Mouse (Mus musculus): ENCODE data around the gene Mrps12. TPM values are rescaled to one million over a fixed set of nuclear protein-coding genes. Genes with fewer than 3 reads are reported as not detected.

Gene Mrps12
- total RNA-seq (2023) = 13.6 and 16.0 TPM in 2 replicates

DNA sequence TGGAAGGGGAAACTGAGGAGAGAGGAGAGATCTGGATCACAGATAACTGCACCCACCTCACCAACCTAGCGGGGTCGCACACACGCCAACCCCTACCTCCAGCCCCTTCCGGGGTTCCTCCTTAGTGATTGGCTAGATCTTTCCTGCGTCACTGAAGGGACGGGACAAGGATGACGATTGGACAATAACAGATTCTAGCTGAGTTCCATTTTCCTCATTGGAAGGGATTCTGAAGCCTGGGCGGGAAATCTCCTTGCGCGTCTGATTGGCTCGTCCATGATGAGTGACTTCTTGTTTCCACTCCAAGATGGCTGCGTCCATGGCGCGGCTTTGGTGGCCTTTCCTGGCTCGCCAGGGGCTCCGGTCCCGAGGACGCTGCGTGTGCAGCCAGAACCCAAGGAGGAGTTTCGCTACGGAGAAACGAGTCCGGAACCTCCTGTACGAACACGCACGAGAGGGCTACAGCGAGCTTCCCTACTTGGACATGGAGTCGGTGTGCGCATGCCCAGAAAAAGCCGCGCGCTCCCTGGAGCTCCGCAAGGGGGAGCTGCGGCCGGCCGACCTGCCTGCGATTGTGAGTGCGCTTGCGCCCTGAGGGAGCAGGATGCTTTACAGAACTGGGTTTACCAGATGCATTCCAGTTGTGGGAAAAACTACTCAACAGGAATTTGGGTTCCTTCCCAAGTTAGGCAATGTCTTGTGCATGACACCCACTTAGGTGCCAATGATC lies at the start of gene Mrps12, which contains the start of gene Sars2:
Gene Mrps12 (minus strand): TSS at position 112 of the 730 bp plus-strand sequence.
Gene Sars2 (plus strand): TSS at position 284 of the 730 bp plus-strand sequence.

DNA sequence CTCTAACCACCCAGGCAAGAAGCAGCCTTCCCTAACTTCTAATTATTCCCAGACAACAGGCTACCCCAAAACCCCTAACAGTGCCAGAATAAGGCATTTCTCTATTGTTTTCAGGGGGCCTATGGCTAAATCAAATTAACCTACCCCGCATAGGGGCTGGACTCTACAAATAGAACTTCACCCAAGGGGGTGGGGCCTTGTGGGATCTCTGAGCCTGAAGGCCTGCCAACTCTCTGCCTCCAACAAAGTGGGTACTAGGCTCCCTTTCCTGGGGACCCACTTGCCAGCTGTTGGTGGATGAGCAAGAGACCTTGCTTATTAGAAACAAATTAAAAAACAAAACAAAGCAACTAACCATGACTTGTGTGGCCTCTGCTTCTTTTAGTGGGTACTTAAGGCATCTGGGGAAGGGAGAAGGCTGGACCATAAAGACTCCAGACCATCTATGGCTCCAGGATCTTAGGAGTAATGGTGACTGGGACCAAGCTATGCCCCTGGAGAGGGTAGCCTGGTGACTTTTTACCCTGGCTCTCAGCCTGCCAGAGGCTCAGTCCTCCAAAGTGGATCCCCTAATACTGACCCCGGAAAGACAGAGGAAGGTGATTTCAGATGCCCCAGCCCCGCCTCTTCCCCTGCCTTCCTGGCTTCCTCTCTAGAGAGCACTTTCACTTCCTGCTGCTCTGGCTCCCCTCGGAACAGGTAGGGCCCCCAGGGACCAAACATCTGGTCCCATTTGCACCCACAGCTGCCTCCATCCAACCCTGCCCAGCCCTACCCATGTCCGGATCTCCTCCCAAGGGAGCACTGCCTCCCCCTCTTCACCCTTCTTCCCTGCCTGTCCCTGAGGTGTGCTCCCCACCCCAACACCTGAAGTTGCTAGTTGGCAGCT lies 46.9 kb upstream of the Mrps12 start, which contains the start of gene Rinl:
Gene Rinl (plus strand): TSS at position 663 of the 889 bp plus-strand sequence.

GRCm38 (mm10) chr7:28767462-28767965 lies 25.9 kb upstream of the Mrps12 start, which contains the start of gene Nfkbib:
Gene Nfkbib (minus strand): TSS chr7:28767512.

DNA sequence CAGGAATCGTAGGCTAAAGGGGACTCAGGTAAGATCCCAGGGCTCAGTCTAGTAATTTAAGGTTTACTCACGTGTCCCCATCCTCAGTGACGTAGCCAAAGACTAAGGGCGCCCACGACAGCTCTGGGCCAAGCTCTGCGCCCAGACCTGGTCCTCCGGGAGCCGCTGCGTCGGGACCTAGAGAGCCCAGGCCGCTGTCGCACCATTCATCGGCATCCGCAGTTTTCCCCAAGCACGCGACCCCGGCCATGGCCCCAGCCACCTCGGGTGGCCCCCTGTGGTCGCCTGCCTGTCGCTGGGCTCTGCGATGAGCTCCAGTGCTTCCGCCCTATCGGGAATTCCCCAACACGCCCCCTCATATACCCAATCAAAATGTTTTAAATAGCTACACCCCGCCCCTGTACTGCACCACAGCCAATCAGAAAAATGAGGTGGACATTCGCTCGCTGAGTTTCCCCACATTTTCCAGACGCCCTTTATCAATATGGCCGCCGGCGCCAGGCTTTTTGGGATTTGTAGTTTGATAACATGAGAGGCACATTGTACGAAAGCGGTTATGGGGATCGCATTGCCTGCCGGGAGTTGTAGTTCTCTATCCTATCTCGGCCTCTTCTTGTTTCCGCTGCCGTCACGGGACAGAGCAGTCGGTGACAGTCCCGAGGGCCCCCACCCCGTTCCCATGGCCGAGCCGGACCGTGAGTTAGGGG lies 24.7 kb upstream of the Mrps12 start, which contains the start of gene Sirt2:
Gene Sirt2 (plus strand): TSS at position 563 of the 707 bp plus-strand sequence.

GRCm38 (mm10) chr7:28756079-28756478 lies 14.5 kb upstream of the Mrps12 start, which contains the start of gene Ccer2:
Gene Ccer2 (plus strand): TSS chr7:28756174.

DNA sequence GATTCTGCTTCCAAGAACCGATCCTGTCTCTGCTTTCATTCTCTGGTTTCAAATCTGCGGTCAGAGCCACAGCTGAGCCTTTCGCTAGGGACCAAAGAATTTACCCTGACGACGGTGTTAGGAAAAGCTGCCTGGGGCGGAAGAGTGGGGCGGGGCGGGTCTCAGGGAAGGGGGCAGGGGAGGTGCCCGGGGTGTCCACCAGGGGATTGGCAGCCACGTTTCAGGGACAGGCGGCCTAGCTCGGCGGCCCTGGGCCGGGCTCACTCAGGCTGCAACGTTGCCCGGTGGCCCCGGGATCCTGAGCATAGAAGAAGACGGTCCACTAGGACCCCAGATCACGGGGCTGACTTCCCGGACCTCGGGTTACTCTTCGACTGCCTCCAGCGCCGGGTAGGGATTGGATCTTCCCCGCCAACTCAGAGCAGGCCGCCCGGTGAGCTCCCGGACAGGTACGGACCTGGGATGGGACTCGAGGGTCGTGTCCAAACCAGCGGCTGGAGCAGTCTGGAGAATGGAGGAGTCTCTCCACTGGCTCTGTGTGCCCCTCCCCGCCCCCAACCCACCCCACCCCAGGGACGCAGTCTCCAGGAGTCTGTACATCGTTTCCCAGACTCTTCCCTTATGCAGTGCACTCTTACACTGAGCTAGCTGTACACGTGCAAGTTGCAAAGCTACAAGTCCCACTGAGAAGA lies 24.9 kb downstream of the Mrps12 start, which contains the start of gene Fbxo17:
Gene Fbxo17 (plus strand): TSS at position 215 of the 692 bp plus-strand sequence.

DNA sequence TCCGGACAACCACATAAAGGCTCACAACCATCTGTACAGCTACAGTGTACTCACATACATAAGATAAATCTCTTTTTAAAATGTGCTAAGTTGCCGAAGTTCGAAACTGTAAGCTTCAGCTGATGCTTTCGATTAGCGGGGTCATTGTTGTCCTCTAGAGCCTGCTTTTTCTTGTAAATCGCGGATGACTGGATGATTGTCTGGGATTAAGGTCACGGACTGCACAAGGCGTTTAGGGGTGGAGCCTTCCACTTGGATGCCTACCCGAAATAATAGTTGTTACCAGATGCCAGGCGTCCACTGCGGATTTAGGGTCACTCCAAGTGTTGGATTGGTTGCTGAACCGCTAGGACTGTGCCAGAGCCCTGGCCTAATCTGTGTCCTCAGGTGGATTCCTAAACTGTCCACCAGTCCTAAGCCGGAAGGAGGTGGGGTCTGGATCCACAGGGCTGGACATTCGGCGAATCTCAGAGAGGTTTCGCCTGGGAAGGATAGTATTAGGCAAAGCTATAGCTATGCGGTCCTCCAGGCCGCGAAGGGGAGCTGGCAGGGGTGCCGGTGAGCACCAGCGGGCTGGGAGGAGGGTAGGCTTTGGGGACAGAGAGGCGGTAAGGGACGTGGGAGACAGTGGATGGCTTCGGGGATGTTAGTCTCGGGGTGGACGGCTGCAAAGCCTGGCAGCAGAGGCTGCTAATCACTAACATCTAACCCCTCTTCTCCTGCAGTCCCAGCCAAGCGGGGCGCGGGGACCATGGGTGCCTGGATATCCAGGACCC lies 48.9 kb downstream of the Mrps12 start, which contains the start of gene Fbxo27:
Gene Fbxo27 (plus strand): TSS at position 305 of the 776 bp plus-strand sequence.

Other genes with a start within 250 kb of the Mrps12 start
- not detected in 2 replicates for gene Ifnl2, start 231.4 kb downstream of the Mrps12 start, total RNA-seq (2023)
- not detected in 2 replicates for gene Ifnl3, start 219.0 kb downstream of the Mrps12 start, total RNA-seq (2023)
- not detected in 2 replicates for gene Sycn, start 200.9 kb downstream of the Mrps12 start, total RNA-seq (2023)
- 0.60 and 0.68 TPM in 2 replicates for gene Nccrp1, start 194.6 kb downstream of the Mrps12 start, total RNA-seq (2023)
- 67.4 and 83.8 TPM in 2 replicates for gene Samd4b, start 143.7 kb downstream of the Mrps12 start, total RNA-seq (2023)
- gene Pak4, start 143.6 kb downstream of the Mrps12 start, total RNA-seq (2023) = 7.0 and 7.5 TPM in 2 replicates
- gene Acp7, start 110.5 kb downstream of the Mrps12 start, total RNA-seq (2023) = not detected in 2 replicates
- 0.95 TPM in 1 of 2 replicates, not detected in the other for gene Fbxo27, start 49.0 kb downstream of the Mrps12 start, total RNA-seq (2023)
- gene Fbxo17, start 25.0 kb downstream of the Mrps12 start, total RNA-seq (2023) = 2.2 and 4.9 TPM in 2 replicates
- 6.7 and 8.1 TPM in 2 replicates for gene Sars2, start 172 bp upstream of the Mrps12 start, total RNA-seq (2023)
- gene Ccer2, start 14.4 kb upstream of the Mrps12 start, total RNA-seq (2023) = not detected in 2 replicates
- gene Sirt2, start 24.9 kb upstream of the Mrps12 start, total RNA-seq (2023) = 79.6 and 98.8 TPM in 2 replicates
- gene Nfkbib, start 25.7 kb upstream of the Mrps12 start, total RNA-seq (2023) = 69.5 and 83.2 TPM in 2 replicates
- 98.4 and 115 TPM in 2 replicates for gene Rinl, start 47.1 kb upstream of the Mrps12 start, total RNA-seq (2023)
- 348 and 515 TPM in 2 replicates for gene Hnrnpl, start 66.7 kb upstream of the Mrps12 start, total RNA-seq (2023)
- 100 and 104 TPM in 2 replicates for gene Ech1, start 83.4 kb upstream of the Mrps12 start, total RNA-seq (2023)
- 14.9 and 15.9 TPM in 2 replicates for gene Lgals4, start 92.0 kb upstream of the Mrps12 start, total RNA-seq (2023)
- not detected in 2 replicates for gene Lgals7, start 122.0 kb upstream of the Mrps12 start, total RNA-seq (2023)
- gene Capn12, start 139.6 kb upstream of the Mrps12 start, total RNA-seq (2023) = not detected in 2 replicates
- gene Actn4, start 220.5 kb upstream of the Mrps12 start, total RNA-seq (2023) = 112 and 115 TPM in 2 replicates
- gene Eif3k, start 240.0 kb upstream of the Mrps12 start, total RNA-seq (2023) = 140 and 154 TPM in 2 replicates
- 31.5 and 32.6 TPM in 2 replicates for gene Map4k1, start 240.2 kb upstream of the Mrps12 start, total RNA-seq (2023)